Mouse (Mus musculus) bone marrow, adult 2 months (tissue): ENCODE data around the gene Olfr998.

Source experiments
- CTCF ChIP-seq: fragments of 200-500 bp; IDR thresholded peaks from 2 replicates; pipeline ENCODE4 v1.5.1; 2011; ENCODE audit warnings: low read length, control low read depth; ENCODE audit not compliant: control insufficient read depth, insufficient read depth
- POLR2A ChIP-seq: fragments of 200-500 bp; IDR thresholded peaks from 2 replicates; pipeline ENCODE4 v1.6.1; 2011; ENCODE audit warnings: low read depth, mild to moderate bottlenecking, control low read depth, low read length, borderline replicate concordance; ENCODE audit not compliant: control insufficient read depth

DNA sequence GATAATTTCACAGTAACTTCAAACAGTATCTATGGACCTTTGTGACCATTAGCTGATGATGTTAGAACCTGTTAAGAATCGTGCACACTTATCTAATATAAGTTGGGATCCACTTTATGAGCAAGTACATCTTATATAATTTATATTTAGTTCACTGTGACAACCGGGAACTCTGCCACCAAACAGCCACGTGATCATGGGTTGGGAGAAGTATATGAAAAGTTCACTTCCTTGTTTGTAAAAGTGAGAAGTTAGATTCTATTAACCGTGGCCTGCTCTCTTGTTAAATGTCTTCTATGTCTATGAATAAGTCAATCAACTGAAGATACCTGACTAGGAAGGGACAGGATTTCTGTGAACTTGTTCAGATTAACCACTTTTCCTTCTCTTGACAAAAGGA is 28.5 kb upstream of the Olfr998 start:
- TF ChIP-seq CTCF, result no peak
- no peak for TF ChIP-seq POLR2A
